Mouse (Mus musculus): ENCODE results near the gene Gm1673. TPM values are rescaled to one million over a fixed set of nuclear protein-coding genes. Genes with fewer than 3 reads are reported as not detected.

The Gm1673 gene
- polyA plus RNA-seq (2017; shearing (Covaris generic)): not detected

GRCm38 (mm10) chr5:33983309-33984121 is at the start of gene Gm1673:
TSS of gene Gm1673 (plus strand) at chr5:33983433.

GRCm38 (mm10) chr5:33936120-33936707 is 47.0 kb upstream of the Gm1673 start, which contains the start of gene Nelfa:
TSS of gene Nelfa (minus strand) at chr5:33936413.

DNA sequence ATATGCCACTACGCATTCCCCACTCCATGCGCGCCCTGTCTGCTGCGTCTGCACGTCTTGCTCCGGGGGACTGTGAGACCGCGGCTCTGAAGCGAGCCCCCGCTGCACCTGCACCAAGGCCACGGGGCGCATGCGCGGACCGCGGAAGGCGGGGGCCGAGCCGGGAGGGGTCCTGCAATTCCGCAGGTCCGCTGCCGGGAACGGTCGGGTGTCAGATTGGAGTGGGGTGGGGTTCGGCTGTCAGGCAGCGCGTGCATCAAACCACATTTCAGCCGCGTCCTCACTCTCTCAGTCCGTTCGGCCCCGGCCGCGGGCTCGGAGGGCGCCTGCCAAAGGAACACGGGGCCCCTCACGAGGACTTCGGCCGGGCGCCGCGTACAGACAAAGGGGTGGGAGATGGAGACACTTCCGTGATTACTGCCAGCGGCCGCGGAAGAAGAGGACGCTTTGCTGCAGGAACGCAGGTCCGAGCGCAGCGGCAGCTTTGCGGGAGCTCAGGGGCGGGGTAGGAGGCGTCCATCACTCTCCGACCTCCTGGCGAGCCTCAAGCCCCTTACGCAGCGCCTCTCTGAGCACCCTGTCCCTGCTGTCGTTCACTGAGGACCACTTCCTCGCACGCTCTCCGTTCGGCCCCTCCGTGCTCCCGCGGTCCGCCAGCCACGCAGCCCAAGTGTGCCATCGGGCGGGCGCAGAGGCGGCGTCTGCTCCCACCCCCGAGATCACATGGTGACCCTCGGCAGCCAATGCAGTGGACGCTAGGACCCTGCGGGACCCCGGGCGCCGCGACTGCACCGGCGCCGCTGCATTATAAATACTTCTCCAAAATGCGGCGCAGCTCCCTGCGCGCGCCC is 12.8 kb downstream of the Gm1673 start, which contains the start of gene Nat8l:
Gene Nat8l (plus strand): TSS at position 142 of the 851 bp plus-strand sequence.

Other genes with a start within 250 kb of the Gm1673 start
- gene Letm1, start 200.6 kb upstream of the Gm1673 start, polyA plus RNA-seq (2017; shearing (Covaris generic)): 16.0 TPM
- 8.1 TPM for gene Nsd2, start 162.7 kb upstream of the Gm1673 start, polyA plus RNA-seq (2017; shearing (Covaris generic))
- 52.9 TPM for gene Nelfa, start 47.0 kb upstream of the Gm1673 start, polyA plus RNA-seq (2017; shearing (Covaris generic))
- not detected for gene Nat8l, start 12.6 kb downstream of the Gm1673 start, polyA plus RNA-seq (2017; shearing (Covaris generic))
- 0.98 TPM for gene Poln, start 186.0 kb downstream of the Gm1673 start, polyA plus RNA-seq (2017; shearing (Covaris generic))
- 85.4 TPM for gene Haus3, start 186.1 kb downstream of the Gm1673 start, polyA plus RNA-seq (2017; shearing (Covaris generic))
- gene Mxd4, start 204.3 kb downstream of the Gm1673 start, polyA plus RNA-seq (2017; shearing (Covaris generic)): 41.2 TPM